Mouse (Mus musculus): ENCODE measurements around the gene Mansc4. TPM values are rescaled to one million over a fixed set of nuclear protein-coding genes. Genes with fewer than 3 reads are reported as not detected.

Gene Mansc4
- polyA plus RNA-seq, 1 experiment from 2014 or later = 0.89 TPM

- no peak for ATAC-seq (replicated peaks)
- Histone ChIP-seq H3K9ac (no peak overlapping the region), H3K4me3 (no peak overlapping the region), H3K27ac (no peak overlapping the region), H3K9me3 (no peaks in the 10 kb centered on the region), H3K27me3 (replicated peaks) (no peaks in the 10 kb centered on the region), H3K4me1 (no peaks in the 10 kb centered on the region), H3K36me3 (replicated peaks) (peaks cover 27% of the 10 kb centered on the region), H3K4me2 (no peak overlapping the region)
- WGBS = 93% methylated on average over 6 of the region's 6 CpGs
Observed at GRCm38 (mm10) chr6:147064944-147065261, 21.9 kb downstream of the Mansc4 start.

GRCm38 (mm10) chr6:147064226-147064943 lies 22.4 kb downstream of the Mansc4 start:
- Histone ChIP-seq H3K4me3 (no peak overlapping the region), H3K9ac (no peak overlapping the region), H3K4me2 (no peak overlapping the region), H3K27me3 (replicated peaks) (no peaks in the 10 kb centered on the region), H3K9me3 (no peaks in the 10 kb centered on the region), H3K36me3 (replicated peaks) (peaks cover 27% of the 10 kb centered on the region), H3K27ac (no peak overlapping the region), H3K4me1 (no peaks in the 10 kb centered on the region)
- no peak for ATAC-seq (replicated peaks)
- WGBS = 94% methylated on average over 10 of the region's 10 CpGs

DNA sequence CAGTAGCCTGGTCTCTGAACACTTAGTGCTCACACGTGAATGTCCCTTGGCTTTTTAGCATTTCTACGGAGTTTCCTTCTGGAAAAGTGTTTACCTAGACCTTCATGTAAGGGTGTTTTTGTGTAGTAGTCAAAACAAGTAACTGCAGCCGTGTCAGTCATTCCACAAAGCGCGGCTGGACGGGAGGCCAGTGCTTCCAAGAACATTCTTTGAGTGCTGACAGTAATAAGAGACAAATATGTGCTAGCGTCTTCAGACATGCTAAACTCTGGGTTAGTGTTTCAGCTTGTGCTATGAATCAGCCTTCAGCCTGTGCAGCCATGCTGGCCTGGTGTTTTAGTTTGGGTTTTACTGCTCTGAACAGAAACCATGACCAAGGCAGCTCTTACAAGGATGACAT lies 24.1 kb downstream of the Mansc4 start:
- H3K4me2 ChIP-seq = no peak overlapping the region
- H3K4me3 ChIP-seq = no peak overlapping the region
- no peaks in the 10 kb centered on the region for H3K9me3 ChIP-seq
- 93% methylated on average over 7 of the region's 7 CpGs for WGBS
- ATAC-seq (replicated peaks) = no peak
- H3K36me3 ChIP-seq (replicated peaks) = peaks cover 27% of the 10 kb centered on the region
- H3K9ac ChIP-seq = no peak overlapping the region
- H3K27ac ChIP-seq = no peak overlapping the region
- no peaks in the 10 kb centered on the region for H3K4me1 ChIP-seq
- H3K27me3 ChIP-seq (replicated peaks) = no peaks in the 10 kb centered on the region

DNA sequence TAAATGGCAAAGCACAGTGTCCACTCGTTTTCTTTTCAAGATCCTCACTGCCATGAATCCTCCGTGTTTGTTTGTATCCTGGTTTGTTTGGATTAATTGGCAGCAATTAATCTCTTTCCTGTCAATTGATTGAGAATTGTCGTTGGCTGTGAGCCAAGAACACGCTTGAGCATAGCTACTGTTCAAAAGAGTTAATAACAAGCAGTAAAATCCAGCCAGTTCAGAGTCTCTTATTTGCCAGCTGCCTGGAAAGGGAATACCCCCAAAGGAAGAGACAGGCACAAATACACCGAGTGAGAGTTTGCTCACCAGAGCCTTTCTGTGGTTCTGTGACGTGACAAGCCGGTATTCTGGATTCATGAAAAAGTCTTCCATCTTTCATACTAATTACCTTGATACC lies 24.8 kb downstream of the Mansc4 start:
- Histone ChIP-seq H3K27ac (no peak overlapping the region), H3K27me3 (replicated peaks) (no peaks in the 10 kb centered on the region), H3K9me3 (no peaks in the 10 kb centered on the region), H3K36me3 (replicated peaks) (peaks cover 25% of the 10 kb centered on the region), H3K4me2 (no peak overlapping the region), H3K9ac (no peak overlapping the region), H3K4me1 (no peaks in the 10 kb centered on the region), H3K4me3 (no peak overlapping the region)
- ATAC-seq (replicated peaks) = peak; percentile 45; the same call in 1 of the 2 replicates
- WGBS = 80% methylated on average over 7 of the region's 7 CpGs

DNA sequence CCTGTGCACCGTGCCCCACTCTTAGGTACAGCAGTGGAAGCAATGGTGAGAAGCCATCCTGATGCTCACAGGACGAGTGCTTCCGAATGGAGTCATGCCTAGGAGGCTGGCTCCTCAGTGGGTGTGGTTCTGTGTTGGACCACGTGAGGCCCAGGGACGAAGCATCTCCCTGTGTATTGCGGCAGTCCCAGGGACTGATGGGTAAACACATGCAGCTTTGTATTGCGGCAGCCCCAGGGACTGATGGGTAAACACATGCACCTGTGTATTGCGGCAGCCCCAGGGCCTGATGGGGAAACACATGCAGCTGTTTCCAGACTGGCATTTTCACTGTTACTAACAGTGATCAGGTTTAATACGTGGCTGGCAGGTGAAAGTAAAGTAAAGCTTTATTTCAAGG lies 25.2 kb downstream of the Mansc4 start:
- peak; percentile 75 for ATAC-seq (replicated peaks)
- Histone ChIP-seq H3K4me3 (no peak overlapping the region), H3K9me3 (no peaks in the 10 kb centered on the region), H3K27ac (no peak overlapping the region), H3K36me3 (replicated peaks) (peaks cover 21% of the 10 kb centered on the region), H3K27me3 (replicated peaks) (no peaks in the 10 kb centered on the region), H3K4me2 (no peak overlapping the region), H3K9ac (no peak overlapping the region), H3K4me1 (no peaks in the 10 kb centered on the region)
- 87% methylated on average over 9 of the region's 9 CpGs for WGBS

DNA sequence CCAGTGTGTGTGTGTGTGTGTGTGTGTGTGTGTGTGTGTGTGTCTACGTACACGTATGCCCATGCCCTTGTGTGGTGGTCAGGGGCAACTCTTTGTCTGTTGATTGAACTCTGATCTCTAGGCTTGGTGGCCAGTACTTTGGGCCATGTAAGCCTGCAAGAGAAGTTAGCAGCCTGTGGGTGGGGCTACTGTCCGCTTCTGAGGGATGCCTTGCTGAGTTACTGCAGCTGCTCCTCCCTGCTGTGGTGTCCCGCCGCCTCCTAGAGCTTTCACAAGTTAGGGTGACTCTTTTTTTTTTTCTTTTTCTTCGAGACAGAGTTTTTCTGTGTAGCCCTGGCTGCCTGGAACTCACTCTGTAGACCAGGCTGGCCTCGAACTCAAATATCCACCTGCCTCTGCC lies 27.5 kb downstream of the Mansc4 start:
- 68% methylated on average over 7 of the region's 7 CpGs for WGBS

DNA sequence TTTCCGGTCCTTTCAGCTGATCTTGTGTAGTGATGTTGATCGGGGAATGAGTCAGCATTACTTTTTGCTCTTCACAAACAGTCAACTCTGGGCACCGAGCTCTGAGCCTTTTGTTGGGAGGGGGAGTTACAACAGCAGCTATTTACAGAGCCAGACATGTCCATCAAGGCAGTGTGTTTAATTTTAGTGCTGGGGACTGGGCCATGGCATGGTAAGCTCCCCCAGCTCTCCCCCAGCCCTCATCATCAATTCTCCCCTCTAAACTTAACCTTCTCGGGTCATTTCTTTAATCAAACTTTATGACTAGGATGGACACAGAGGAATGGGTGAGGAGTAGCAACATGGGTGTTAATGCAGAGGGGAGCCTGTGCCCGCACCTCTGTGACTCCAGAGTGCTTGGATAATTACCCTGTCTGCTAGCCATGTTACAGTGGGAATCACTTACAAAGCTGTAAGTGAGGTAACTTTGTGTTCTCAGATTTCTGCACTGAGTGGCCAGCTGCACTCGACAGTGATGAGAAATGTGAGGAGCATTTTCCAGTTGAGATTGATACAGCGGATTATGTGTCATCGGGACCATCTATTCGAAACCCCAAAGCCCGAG lies 31.4 kb downstream of the Mansc4 start:
- no peak for ATAC-seq (replicated peaks)
- WGBS = 94% methylated on average over 10 of the region's 10 CpGs
- Histone ChIP-seq H3K27ac (no peak overlapping the region), H3K4me2 (no peak overlapping the region), H3K4me3 (no peak overlapping the region), H3K9me3 (no peaks in the 10 kb centered on the region), H3K36me3 (replicated peaks) (peaks cover 22% of the 10 kb centered on the region), H3K9ac (no peak overlapping the region), H3K4me1 (no peaks in the 10 kb centered on the region), H3K27me3 (replicated peaks) (no peaks in the 10 kb centered on the region)

More for the DNA sequence above, 27.5 kb downstream of the Mansc4 start:
- no peaks in the 10 kb centered on the region for H3K4me1 ChIP-seq
- H3K36me3 ChIP-seq (replicated peaks) = peaks cover 22% of the 10 kb centered on the region; the same call in 1 of the 2 replicates
- no peak for ATAC-seq (replicated peaks)
- no peak overlapping the region for H3K27ac ChIP-seq
- no peak overlapping the region for H3K4me3 ChIP-seq
- H3K4me2 ChIP-seq = no peak overlapping the region
- H3K9ac ChIP-seq = no peak overlapping the region
- H3K27me3 ChIP-seq (replicated peaks) = no peaks in the 10 kb centered on the region
- H3K9me3 ChIP-seq = no peaks in the 10 kb centered on the region

DNA sequence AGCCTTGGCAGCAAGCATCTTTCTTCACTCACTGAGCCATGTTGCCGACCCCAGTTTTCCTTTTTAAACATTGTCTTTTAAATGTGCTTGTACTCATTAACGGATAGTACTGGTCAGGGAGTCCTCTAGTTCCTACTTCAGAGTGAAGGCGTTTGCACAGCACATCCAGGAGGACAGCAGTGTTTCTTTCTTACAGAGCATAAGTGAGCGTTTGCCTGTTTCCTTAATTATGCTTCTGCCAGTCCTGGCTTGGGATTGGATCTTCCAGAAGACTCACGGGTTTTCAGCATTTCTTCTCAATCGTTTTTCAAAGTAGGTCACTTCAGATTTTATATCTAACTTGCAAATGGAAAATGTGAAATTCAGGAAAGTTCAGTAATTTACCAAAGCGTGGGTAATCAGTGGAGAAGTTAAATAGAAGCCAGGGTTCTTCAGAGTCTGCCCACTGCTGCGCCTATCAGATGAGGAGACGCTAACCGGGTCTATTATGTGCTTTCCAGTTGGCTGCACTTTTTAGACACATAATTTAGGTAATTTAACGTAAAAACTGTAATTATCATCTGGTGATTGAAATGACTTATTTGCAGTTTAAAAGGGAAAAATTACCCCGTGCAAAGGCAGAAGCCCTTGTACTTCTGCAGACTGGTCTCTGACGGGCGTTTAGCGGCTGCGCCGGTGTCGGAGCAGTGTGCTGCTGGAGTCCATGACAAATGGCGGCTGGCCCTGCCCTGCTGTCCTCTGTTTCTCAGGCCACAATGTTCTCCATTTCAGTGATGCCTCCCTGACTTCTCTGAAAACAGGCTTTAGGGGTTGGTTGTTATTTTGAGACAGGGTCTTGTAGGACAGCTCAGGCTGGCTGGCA lies 32.8 kb downstream of the Mansc4 start:
- Histone ChIP-seq H3K27me3 (replicated peaks) (no peaks in the 10 kb centered on the region), H3K9me3 (no peaks in the 10 kb centered on the region), H3K27ac (no peak overlapping the region), H3K4me2 (no peak overlapping the region), H3K9ac (no peak overlapping the region), H3K4me1 (no peaks in the 10 kb centered on the region), H3K4me3 (no peak overlapping the region), H3K36me3 (replicated peaks) (peaks cover 31% of the 10 kb centered on the region)
- ATAC-seq (replicated peaks) = no peak
- WGBS = 89% methylated on average over 19 of the region's 19 CpGs

DNA sequence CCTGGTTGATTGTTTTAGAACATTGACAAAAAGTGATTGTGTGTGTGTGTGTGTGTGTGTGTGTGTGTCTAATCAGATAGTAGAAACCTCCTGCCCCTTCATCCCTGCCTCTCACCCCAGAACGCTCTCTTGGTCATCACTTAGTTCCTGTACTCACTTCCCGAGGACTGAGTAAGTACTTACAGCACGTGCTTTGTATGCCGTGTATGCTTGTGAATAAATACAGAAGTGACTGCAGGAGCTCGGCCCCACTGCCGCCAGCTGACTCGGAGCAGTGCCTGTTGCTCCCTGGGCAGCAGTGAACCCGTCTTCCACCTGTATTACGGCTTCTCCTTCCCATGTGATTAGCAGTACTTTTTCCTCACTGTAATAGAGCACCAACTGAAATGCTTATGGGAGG lies 34.4 kb downstream of the Mansc4 start:
- WGBS = 92% methylated on average over 9 of the region's 9 CpGs
- no peaks in the 10 kb centered on the region for H3K27me3 ChIP-seq (replicated peaks)
- H3K4me2 ChIP-seq = no peak overlapping the region
- no peak overlapping the region for H3K4me3 ChIP-seq
- no peak overlapping the region for H3K9ac ChIP-seq
- no peak overlapping the region for H3K27ac ChIP-seq
- no peak for ATAC-seq (replicated peaks)
- peaks cover 31% of the 10 kb centered on the region for H3K36me3 ChIP-seq (replicated peaks)
- H3K4me1 ChIP-seq = no peaks in the 10 kb centered on the region
- H3K9me3 ChIP-seq = no peaks in the 10 kb centered on the region

- WGBS = 96% methylated on average over 8 of the region's 8 CpGs
- Histone ChIP-seq H3K4me2 (no peak overlapping the region), H3K27me3 (replicated peaks) (no peaks in the 10 kb centered on the region), H3K4me1 (no peaks in the 10 kb centered on the region), H3K9me3 (no peaks in the 10 kb centered on the region), H3K9ac (no peak overlapping the region), H3K27ac (no peak overlapping the region), H3K36me3 (replicated peaks) (peaks cover 31% of the 10 kb centered on the region), H3K4me3 (no peak overlapping the region)
- ATAC-seq (replicated peaks) = no peak
Observed at GRCm38 (mm10) chr6:147051666-147052065, 35.2 kb downstream of the Mansc4 start.

GRCm38 (mm10) chr6:147049239-147049805 lies 37.5 kb downstream of the Mansc4 start:
- H3K9ac ChIP-seq = no peak overlapping the region
- H3K27ac ChIP-seq = no peak overlapping the region
- ATAC-seq (replicated peaks) = no peak
- peaks cover 29% of the 10 kb centered on the region for H3K36me3 ChIP-seq (replicated peaks)
- H3K9me3 ChIP-seq = no peaks in the 10 kb centered on the region
- no peak overlapping the region for H3K4me3 ChIP-seq
- peaks cover 5% of the 10 kb centered on the region; the same call in 1 of the 2 replicates for H3K4me1 ChIP-seq
- no peaks in the 10 kb centered on the region for H3K27me3 ChIP-seq (replicated peaks)
- 96% methylated on average over 13 of the region's 13 CpGs for WGBS
- H3K4me2 ChIP-seq = no peak overlapping the region

- Histone ChIP-seq H3K9me3 (no peaks in the 10 kb centered on the region), H3K27me3 (replicated peaks) (peaks cover 5% of the 10 kb centered on the region; the same call in 1 of the 2 replicates), H3K9ac (0 out of 2 replicates have a peak overlapping the region, but pooled peaks have one; percentile 94), H3K4me1 (peaks cover 22% of the 10 kb centered on the region), H3K36me3 (replicated peaks) (no peaks in the 10 kb centered on the region; the same call in 1 of the 2 replicates), H3K4me2 (peak overlapping the region; percentile 76), H3K4me3 (peak overlapping the region; percentile 80), H3K27ac (no peak overlapping the region)
- ATAC-seq (replicated peaks) = no peak
- 52% methylated on average over 7 of the region's 7 CpGs for WGBS
Observed at GRCm38 (mm10) chr6:147043633-147044032, 43.2 kb downstream of the Mansc4 start.

All from midbrain, embryonic 15.5 days (tissue).